Mouse (Mus musculus): ENCODE data around the gene Stk32c.
A peak's percentile ranks its signal among the peaks of the same experiment; 100 is the strongest.

Stk32c gene

DNA sequence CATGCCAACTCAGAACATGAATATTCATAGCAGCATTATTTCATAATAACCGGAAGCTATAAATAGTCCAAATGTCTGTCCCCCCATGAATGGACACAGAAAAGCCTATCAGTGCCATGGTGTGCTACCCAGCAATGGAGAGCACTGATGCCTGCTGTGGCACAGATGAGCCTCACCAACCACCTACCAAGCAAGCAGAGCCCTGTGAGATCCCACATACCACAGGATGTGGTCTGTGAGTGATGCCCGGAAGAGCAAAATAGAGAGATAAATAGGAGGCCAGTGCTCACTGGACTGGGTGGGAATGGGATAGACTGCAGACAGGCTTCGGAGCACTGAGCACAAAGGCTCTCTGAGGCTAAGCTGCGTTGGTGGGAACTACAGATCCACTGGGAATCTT, 16.1 kb downstream of the Stk32c start:
- DNase-seq (ENCODE audit: low spot score), result no peak

DNA sequence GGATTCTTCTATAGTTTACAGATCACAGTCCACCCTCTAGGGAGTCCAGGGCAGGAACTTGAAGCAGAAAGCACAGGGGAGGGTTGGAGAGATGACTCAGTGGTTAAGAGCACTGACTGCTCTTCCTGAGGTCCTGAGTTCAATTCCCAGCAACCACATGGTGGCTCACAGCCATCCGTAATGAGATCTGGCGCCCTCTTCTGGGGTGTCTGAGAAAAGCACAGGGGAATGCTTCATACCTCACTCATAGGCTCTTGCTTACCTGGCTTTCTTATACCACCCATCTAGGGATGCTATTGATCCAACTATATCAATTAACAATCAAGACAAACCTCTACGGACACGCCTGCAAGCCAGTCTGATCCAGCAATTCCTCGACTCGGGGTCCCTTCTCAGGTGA, 21.5 kb downstream of the Stk32c start:
- no peak for DNase-seq (ENCODE audit: low spot score)

DNA sequence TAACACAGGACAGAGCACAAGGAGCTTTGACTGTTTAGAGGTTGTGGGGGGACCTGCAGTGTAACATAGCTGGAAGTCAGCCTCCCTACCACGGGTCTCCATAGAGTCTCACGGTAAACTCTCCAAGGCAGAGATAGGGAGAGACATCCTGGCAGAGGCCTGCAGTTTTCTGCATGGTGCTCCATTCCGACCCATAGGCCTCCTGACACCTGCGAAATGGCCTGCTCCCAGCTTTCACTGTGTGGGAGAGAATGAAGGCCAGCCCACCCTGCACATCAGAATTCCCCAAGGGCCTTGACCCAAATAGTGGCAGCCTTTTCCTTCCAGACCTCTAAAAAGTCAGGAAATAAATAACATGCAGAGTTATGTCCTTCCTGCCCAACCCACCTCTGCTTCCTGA, 22.5 kb downstream of the Stk32c start:
- no peak for DNase-seq (ENCODE audit: low spot score)

DNA sequence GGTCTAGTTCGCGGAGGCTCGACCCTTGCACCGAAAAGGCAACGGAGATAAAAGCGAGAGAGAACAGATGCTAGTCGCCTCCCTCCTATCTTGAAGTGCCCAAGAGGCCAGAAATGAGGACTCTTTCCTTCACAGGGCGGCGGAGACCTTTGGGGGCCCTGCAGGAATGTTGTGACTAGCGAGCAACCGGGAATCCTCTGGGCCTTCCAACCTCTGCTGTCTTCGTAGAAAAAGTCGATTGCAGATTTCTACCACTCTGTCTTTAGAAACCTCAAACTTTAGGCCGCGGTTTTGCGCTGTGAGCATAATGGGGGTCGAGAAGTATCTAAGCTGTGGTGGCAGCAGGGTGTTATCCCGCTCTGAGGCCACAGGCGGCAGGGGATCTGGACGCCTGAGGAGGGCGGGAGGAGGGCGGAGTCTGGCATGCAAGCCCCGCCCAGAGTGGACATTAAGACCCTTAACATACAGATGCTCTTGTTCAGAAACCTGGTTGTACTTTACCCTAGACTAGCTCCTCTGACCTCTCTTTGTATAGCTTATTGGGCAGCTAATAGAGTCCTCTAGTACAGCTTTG, 24.4 kb downstream of the Stk32c start:
- no peak for DNase-seq (ENCODE audit: low spot score)

DNA sequence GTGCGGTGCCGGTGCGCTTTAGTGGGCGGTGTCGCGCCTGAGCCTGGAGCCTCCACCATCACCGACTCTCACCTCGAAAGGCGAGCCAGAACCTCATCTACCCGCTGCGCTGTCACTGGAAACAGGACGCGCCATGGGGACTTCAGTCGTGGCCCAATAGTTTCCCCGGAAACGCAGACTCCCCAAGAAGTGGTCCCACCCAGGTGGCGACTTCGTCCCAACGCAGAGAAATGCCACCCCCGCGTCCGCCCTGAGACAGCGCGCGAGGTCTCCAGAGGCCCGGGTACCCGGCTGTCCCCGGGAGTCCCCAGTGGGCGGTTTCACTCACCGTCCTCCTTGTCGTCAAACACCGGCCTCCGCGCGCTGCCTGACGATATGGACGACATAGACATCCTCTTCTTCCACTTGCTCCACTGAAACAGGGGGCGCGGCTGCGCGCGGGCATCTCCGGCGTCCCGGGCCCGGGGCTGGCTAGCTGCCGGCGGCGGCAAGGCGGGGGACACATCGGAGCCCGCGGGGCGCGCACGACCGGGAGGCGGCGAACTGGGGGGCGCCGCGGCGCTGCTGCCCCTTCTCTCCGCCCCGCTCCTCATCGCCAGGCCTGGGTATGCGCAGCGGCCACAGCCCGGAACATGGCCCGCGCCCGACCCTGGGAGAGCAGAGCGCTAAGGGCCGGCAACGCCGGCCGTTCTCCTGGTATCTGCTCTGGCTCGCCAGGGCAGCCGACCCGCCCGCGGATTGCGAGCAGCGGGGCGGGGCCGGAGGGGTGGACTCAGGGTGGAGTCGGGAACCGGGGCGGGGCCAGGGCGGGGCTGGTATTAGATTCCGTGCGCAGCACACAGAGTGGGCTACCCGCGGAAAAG, 25.1 kb downstream of the Stk32c start:
- no peak for DNase-seq (ENCODE audit: low spot score)

DNA sequence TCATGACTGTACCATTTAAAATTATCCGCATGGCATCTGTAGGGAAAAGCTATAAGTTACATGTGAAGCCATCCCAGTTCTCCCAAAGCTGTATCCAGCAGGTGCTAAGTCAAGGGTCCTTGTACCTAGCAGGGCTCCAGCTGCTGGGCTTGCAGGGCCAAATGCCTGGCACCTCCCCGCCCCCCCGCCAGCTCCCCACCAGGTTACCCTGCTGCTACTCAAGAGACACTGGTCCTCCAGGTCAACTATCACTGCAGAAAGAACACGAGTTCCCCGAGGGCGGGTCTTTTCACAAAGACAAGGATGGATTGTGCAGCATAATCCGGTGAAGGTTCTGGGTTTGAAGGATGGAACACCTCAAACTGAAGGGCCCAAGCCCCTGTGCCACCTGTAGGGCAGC, 25.8 kb downstream of the Stk32c start:
- DNase-seq (ENCODE audit: low spot score), result no peak

DNA sequence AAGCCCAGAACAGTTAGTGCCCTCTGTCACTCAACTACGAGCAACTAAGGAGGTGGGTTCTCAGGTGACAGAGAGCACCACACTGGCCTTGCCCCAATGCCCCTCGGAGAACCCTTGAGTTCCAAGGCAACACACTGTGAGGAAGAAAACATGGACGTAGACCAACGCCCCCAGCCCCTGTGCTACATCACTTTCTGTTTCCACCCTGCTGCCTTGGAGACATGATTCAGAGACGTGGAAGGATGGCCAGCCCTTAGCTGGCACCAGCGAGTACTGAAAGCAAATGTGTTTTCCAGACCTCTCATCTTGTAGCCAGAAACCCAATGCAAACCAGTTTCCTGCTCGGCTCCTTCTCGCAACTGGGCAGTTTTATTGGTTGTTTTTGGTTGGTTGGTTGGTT, 26.7 kb downstream of the Stk32c start:
- DNase-seq (ENCODE audit: low spot score), result no peak

DNA sequence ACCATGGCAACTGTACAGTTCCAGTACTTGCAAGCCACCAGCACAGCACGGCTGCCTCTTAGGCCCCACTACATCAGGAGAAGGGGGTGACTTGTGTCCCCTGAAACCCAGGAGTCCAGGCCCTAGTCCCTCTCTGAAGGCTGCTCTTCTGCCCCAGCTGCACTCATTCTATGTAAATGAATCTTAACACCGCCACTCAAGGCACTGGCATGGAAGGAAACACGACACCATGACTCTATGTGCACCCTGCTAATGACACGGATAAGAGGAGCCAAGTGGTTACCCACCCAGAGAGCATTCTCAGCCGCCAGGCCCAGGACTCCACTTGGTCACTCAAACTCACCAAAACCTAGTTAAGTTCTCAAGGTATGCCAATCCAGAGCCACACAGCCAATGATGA, 27.1 kb downstream of the Stk32c start:
- no peak for DNase-seq (ENCODE audit: low spot score)

DNA sequence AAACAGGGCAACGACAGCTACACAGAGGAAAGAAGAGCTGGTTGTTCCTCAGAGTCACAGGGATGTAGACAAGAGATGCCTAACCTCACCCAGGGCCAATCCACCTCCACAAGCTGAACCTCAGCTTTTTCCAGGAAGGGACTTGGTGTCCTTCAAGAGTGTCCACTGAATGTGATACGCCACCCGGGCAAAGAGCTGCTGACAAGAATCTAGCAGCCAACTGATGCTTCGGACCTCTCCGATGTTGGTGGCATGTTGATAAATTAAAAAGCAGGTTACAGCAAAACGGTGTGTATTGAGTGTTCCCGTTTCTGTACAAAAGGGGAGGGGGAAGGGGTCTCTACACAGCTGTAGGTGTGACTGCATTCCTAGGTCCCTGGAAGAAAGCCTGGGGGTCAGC, 28.3 kb downstream of the Stk32c start:
- DNase-seq (ENCODE audit: low spot score), result no peak

DNA sequence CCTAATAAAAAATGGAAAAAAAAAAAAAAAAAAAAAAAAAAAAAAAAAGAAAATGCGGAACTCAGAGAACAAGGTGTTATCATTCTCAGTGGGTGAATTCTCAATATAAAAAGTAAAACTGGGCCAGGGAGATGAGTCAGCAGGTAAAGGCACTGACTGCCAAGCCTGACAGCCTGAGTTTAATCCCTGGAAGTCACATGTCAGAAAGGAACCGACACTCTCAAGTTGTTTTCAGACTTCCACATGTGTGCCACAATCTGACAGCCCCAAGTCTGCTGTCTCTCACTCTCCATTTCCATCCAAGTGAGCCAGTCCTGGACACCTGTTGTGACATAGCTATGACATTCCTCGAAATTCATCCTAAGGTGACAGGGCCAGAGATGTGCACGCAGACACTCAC, 28.7 kb downstream of the Stk32c start:
- no peak for DNase-seq (ENCODE audit: low spot score)

DNA sequence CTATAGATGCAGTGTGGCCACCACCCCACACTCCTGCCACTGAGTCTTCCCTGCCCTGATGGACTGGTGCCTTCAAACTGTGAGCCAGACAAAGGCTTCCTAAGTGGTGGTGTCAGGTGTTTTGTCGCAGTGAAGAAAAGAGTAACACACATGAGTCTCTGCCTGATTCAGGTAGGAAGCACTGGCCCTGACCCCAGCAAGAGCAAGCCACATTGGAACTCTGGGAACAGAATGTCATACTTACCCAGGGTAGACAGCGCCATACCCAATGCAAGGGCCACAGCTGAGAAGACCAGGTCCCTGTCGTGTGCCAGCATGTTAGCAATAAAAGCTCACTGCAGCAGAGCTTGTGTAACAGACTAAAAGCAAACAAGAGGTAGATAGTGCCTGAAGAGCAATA, 33.0 kb downstream of the Stk32c start:
- no peak for DNase-seq (ENCODE audit: low spot score)

DNA sequence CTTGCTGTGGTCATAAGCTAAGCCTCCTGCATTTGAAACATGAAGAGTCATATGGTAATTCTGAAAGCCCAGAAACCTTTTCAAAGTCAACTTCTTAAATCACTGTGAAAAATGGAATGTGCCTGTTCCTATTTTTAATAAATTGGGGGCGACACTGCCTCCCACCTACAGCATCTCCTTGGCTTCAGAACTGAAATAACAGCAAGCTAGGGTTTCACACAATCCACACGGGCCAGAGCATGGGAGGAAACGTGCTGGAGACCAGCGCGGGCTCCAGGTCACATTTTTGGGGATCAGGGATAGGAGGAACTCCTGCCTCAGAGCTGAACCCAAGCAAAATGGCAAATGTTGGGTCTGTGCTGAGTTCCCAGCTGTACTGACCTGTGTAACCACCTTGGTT, 33.8 kb downstream of the Stk32c start:
- no peak for DNase-seq (ENCODE audit: low spot score)

DNA sequence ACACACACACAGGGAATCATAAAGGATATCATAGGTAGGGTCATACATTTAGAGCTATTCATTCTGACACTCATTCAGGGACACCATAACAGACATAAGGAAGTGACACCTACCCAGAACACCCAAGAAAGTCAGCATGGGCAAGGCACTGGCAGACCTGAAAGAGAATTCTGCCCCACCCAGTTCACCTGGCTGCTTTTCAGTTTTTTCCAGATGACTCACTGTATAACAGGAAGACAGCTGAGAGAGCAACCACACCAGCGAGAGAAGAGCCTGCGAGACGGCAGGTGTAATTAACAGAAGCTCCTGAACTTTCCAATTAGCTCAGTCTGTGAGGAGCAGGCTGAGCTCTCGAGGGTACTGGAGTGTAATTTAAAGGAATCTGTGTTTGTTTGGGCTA, 44.0 kb downstream of the Stk32c start:
- DNase-seq (ENCODE audit: low spot score), result no peak

DNA sequence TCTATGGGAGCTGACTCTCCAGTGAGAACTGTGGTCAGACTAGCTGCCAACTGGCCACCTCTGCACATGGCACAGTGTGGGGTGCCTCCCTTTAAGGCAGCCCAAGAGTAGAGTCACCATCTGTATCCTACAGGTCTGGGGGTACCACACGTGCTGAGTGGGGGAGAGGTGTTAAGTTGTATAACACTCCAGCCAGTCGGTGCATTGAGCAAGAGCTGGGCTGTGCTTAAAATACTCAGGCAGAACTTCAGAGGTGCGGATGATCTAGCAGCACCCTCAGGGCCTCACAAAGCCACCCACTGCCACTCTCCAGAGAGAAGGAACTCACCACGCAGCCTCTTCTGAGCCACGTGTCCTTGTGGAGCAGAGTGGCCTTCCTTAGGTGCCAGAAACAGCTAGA, 48.7 kb downstream of the Stk32c start:
- no peak for DNase-seq (ENCODE audit: low spot score)

DNA sequence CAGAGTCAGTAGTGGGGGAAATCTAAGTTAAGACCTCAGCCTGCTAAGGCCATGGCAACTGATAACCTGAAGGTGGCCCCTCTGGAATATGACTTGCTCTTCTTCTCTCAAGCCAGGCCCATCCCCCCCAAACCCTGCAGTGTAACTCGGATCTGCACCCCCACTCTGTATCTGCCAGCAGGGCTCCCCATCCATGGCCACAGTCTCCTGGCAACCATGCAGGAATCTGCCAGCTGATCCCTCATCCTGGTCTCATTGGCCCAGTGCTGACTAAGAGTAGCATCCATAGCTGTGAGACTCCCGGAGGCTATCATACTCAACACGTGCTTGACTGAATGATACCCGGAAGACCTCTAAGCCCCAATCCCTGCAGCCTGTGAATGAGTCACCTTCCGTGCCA, 54.2 kb downstream of the Stk32c start:
- no peak for DNase-seq (ENCODE audit: low spot score)

DNA sequence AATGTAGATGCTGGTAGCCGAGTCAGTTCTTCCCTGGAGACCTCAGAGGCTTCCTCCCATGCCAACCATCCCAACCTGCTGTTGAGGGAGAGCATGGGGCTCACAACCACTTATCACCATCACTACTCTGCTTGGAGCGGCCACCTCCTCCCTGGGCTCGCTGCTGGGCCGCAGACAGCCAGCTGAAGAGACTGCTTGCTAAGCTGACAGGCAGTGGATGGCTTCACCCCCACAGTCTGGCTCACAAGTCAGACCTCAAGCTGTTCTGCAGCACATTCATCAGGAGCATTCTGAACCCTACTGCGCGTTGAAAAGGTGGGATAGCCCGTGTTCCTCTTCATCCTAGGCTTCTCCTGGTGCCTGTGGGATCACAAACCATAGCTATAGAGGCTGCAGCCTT, 54.6 kb downstream of the Stk32c start:
- DNase-seq (ENCODE audit: low spot score), result no peak

DNA sequence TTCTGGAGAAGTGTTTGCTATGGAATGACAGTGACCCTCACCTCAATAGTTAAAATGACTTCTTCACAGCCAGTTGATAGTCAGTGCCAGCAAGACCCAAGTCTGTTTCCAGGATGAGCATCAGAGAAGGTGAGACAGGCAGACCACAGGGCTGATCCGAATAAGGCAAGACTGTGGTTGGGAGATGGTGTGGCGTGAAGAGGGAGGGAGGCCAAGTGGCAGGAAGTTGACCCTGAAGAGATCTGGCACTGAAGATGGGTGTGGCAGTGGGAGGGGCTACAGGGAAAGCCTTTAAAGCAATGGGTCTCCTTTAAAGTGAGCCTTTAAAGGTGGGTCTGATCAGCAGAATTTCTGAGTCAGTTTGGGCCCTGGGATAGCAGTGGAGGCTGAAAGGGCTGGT, 55.6 kb downstream of the Stk32c start:
- DNase-seq (ENCODE audit: low spot score), result no peak

DNA sequence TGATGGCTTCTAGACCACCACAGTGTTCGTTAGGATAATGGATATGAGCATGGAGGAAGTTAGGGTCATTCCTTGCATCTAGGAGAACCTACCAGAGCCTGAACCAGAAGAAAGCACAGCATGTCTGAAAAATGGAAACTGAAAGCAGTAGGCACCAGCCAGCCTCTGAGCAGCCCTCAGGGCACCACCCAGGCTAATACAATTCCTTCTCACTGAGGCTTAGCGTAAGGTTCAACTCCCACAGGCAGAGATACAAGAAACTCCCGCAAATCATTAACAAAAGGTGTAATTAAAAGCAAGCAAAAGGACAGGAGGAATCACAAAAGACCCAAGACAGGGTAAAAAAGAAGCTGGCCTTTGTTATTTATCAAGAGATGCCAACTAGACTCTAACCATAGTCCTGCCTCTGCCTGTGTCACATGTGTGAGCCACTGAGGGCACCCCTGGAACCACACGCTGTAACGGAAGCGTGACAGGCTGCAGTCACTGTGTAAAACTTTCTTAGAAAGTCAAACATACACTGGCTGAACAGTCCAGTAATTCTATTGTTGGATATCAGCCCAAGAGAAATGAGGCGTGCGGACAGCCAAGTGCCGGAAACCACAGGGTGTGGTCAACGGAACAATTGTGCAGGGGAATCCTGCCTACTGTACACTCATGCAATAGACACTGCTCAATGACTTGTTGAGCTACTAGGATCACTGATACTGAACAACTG, 56.6 kb downstream of the Stk32c start:
- DNase-seq (ENCODE audit: low spot score), result no peak

DNA sequence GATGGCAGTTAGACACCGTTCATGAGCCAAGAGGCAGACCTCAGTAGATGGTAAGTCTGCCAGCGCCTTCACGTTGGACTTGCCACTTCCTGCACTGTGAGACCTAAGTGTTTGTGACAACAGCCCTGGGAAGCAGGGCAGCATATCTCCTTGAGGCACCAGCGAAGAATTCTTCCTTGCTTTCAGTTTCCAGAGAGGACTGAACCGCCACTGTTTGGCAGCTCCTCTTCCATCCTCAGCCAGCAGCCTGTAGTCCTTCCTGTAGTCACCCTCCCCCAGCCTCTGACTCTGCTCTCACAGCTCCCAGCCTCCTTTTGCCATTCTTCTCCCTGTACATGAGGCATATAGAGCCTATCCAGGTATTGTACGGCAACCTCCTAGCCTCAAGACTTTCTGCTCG, 60.2 kb downstream of the Stk32c start:
- no peak for DNase-seq (ENCODE audit: low spot score)

DNA sequence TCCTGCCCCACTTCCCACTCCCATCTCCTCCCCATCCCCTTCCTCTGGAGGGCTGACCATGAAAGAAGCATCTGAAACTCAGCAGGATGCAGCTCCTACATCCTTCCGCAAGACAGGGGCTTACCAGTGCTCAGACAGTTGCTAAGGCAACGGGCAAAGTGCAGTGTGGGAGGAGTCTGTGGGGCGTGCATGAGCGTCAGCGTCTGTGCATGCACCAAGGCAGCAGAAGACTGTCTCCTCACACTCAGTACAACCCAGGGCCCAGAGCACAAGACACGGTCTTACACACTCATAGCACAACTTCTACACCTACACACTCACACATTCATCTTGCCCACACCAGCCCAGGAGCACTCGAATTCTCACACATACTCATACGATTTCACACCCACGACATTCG, 62.0 kb downstream of the Stk32c start:
- DNase-seq (ENCODE audit: low spot score), result peak; percentile 34

DNA sequence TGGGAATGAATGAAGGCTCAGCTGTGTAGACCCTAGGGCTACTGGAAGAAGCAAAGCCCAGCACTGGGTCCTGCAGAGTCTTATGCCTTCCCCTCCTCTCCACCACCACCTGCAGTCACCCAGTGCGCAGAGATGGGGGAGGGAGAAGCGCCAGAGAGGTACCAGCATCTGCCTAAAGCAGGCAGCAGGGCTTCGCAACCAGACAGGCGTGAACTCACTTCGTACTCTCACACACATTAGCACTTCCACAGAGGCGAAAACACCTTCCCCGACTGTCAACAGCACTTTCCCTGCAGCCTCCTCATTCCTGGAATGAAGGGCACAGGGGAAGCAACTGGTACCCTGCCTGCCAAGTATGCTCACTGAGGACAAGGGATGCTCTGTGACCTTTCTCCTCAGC, 63.7 kb downstream of the Stk32c start:
- no peak for DNase-seq (ENCODE audit: low spot score)

DNA sequence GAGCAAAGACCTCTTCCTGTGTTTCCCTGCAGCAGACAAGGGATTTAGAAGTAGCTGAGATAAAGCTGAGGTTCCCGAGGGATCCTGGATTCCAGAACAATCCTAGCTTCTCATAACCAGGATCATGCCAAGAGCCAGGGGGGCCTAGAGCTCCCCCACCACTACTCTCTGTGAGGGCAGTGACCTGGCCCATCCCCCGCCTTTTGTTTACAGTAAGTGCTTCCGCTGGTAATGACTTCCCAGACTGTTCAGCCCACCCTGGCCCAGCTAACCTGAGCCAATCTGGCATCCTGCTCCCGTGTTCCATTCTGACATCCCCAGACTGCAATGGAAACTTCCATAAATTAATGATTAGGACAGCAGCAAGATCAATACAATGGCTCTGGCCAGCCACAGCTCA, 65.7 kb downstream of the Stk32c start:
- DNase-seq (ENCODE audit: low spot score), result no peak

DNA sequence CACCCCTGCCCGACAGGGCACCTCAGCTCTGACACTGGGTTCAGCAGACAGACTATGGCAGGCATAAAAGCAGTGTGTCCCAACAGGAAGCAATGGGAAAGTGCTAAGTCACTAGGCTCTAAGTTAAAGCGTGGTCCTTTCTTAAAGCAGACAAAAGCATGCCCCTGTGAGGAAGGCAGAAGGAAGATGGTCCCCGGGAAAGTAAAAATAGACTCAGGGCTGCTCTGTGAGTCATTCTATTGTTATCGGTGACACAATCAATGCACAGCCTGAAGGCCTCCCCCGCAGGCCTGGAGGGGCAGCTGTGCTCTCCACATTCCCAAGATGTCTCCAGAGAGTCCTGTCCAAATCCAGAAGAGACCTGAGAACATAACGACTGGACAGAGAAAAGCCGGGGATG, 67.2 kb downstream of the Stk32c start:
- DNase-seq (ENCODE audit: low spot score), result no peak

Measured in T-cell, adult 2 months (primary cell).